Mouse (Mus musculus) testis, postnatal 14 days (tissue): ENCODE results near the gene Pbx3.

ENCODE experiments used
- DNase-seq: peaks from one replicate; pipeline ENCODE4 v3.0.0; 2021; ENCODE audit warnings: low spot score

Gene Pbx3

DNA sequence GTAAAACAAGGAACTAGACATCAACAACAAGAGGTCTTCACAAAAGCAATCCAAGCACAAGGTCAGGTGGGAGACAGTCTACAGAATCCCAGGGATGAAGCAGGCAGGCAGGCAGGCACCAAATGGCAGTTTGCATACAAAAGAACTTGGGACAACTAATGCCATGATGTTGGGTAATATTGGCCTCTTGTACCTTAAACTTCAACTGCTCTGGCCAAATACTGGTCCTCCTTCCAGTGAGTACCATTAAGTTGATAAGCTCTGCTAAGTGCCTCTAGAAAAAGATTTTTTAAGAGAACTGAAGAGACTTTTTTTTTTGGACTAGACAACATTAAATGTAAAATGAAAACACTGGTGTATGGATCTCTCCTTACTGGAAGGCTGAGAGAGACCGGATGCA lies 83.2 kb downstream of the Pbx3 start:
- no peak for DNase-seq

DNA sequence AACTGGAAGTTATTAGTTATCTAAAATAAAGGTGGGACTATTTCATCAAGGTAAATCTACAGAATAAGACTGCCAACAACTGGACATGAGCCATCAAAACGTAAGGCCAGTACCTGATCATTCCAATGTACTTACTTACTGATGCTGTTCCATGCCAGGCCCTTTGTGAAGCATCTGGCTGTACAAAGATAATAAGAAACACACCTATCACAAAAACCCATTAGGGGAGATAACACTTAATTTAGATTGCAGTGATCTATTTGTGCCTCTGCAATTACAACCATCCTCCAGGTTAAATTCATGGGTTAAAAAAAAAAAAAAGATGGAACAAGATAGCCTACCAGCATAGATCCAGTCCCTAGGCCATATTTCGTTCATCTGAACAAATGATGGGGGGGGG lies 88.7 kb downstream of the Pbx3 start:
- DNase-seq, result no peak

DNA sequence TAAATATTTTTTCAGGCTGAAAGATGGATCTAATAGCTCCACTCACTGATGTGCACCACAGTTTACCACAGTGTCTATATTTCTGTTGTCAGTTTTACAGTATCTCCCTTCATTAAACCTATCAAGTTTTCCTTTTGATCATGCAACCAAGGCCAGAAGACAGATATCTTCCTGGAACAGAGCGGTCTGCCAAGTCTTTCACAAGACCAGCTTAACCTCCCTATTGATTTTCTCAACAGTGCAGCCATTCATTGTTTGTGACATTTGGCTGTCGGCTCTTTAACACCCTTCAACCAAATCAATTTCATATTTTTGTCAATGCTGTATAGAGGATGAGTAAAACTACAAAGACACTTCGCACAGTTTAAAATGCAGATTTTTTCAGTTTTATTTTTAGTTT lies 91.9 kb downstream of the Pbx3 start:
- DNase-seq, result peak; percentile 19

DNA sequence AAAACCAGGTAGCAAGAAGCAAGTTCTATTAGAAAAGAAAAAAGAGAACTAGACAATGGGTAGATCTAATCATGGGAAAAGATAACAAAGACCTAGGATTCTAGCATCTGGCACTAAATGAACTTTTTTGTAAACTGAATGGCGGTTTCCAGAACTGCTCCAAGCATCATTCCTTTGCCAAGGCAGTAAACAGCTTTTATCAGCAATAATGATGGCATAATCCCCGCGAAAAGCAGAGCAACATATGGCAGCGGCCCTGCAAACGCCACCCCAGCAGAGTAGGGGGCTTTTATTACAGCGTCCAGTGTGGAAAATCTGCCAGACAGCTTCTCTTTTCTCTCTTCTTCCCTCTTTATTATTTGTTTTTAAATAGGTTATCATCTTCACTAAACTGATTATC lies 93.2 kb downstream of the Pbx3 start:
- DNase-seq, result no peak

DNA sequence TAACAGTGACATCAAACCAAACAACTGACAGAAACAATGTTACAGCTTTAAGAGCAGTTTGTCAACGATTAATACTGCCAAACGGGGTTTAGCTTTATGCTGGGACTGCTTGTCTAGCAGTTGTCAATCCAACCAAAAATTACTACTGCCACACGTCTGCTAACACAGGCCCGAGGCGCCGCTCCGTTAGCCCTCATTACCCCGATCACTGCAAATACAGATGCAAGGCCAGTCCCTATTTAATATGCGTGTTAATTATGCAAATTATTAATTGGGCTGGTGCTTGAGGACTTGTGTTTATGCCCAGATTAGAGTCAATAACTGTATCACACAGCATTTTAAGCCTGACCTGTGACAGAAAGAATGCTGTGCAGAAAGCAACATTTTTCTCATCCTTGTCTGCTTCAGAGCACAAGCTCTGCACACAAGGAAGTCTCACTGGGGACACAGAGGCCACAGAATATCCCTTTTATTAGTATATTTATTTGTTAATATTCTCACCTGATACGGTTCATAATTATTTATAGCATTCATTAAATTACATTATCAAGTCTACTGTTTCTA lies 97.2 kb downstream of the Pbx3 start:
- DNase-seq, result no peak

DNA sequence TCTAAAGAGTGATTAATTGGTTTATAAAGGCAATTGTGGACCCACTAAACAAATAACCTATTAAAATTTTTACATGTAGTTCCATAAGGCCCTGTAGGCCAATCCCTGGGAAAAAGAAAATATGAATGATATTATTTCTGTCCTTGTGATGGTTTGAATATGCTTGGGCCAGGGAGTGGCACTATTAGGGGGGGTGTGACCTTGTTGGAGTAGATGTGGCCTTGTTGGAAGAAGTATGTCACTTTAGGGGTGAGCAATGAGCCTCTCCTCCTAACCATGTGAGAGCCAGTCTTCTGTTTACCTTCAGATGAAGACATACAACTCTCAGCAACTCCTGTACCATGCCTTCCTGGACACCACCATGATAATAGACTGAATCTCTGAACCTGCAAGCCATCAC lies 110.9 kb downstream of the Pbx3 start:
- DNase-seq, result no peak

DNA sequence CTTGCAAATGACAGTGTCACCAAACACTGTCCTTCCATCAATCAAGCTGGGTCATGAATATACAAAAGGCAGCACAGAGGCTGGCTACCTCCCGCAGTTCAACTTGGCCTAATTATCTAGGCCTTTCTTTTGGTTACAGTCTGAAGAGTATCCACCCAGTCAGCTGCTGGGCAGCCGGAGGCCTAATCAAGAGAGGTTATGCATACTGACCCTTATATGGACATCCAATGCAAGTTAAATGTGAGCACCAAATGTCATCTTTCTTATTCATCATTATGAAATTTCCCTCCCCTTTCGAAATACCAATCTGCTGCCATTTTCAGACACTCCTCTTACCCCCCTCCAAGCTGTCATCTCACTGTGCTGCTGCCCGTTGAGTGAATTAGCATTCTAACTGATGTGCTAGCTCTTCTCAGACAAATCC lies 112.3 kb downstream of the Pbx3 start:
- no peak for DNase-seq

DNA sequence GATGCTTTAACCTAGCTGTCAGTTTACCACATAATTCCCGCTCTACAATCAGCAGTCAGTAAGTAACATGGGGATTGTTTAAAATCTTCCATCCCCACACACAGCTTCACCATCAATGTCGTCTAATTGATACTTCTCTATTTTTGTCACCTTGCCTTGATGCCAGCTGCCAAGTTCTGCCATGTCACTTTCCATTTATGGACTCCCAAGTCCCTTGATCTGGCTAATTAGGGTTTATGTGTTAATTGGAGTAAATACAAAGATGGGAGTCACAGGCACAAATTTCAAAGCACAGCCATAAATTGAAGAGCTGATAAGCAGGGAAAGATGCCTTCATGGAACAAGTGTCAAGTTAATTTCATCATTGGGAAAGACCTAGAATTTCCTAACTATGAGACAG lies 114.7 kb downstream of the Pbx3 start:
- DNase-seq, result no peak

DNA sequence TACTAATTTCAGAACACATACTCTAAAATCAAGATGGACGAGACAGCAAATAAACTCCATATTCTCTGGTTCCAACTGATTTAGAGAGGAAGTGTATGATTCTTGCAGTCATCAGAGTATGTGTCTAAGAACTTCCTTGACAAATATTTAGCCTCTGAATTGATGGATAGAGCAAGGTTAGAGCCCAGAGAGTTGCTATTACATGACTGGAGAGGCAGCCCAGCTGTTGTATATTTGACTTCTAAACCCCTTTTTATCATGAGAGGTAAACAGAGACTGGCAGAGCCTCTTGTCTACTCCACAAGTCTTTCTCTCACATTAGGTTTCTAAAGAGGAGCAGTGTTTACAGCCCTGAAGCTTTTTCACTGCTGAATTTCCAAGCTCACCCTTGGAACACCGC lies 115.3 kb downstream of the Pbx3 start:
- no peak for DNase-seq

DNA sequence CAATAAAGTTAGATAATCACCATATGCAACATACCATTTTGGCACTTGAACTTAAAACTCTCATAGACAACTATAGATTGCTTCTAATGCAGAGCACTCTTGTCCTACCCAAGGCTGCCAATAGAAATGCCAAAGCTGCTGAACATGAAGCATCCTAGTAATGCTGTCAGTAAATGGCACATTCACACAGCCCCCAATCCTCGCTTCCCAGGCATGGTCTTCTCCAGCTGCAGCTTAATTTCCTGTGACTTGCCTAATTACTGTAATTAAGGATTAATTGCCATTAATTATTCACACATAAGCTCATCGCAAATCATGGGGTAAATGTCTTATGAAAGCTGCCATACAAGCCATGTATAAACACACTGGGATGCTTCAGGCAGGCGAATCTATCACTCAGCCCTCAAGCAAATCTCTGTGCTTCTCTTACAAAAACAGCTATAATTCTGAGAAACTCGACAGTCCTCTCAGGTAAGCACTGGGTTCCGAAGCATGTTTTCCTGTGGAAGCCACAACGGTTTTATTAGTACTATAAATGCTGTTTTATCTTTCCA lies 116.9 kb downstream of the Pbx3 start:
- no peak for DNase-seq

DNA sequence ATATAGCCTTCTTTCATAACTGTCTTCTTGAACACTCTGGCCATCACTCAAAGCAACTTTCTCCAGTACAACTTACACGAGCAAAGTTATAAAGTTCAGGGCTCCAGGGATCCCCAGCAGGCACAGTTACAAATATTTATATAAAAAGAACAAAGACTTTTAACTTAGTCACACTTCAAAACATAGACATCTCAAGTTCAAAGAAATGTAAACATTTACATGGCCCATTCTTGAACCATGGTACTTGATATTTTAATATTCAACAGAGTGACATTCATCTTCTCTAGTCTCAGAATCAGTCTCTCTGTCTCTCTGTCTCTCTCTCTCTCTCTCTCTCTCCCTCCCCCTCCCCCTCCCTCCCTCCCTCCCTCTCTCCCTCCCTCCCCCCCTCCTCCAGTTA lies 119.3 kb downstream of the Pbx3 start:
- no peak for DNase-seq

DNA sequence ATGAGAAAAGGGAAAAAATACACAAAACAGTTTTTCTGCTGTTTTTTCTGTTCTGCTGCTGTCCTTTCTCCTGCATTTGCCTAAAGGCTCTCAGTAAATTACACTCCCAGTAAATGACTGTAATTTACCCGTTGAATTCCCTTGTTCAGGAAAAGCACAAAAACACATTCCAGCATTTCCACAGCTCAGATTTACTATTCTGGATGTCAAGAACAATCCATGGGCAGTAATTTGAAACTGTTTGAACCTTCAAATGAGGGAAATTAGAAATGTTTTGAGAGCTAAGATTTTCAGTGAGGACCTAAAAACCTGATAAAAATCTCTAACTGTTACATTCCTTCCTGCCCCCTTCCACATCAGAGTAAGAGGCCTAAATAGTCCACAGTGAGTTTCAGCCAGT lies 119.8 kb downstream of the Pbx3 start:
- no peak for DNase-seq

DNA sequence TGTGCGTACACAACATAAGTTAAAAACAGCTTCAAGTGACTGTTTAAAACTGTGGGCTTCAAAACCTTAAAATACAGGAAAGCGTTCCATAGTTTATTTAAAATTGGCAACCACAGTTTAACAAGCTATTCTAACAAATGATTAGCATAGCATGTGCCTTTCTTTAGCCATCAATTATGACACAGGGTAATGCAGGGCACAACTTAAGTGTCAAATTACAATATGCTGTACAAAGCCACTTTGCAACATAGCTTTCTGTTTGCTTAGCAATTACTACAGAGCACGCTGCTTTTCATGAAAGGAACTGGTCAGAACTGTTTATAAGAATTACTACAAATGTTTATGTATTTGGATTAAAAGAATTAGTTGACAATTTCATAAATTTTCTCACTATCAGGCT lies 120.7 kb downstream of the Pbx3 start:
- DNase-seq, result no peak

DNA sequence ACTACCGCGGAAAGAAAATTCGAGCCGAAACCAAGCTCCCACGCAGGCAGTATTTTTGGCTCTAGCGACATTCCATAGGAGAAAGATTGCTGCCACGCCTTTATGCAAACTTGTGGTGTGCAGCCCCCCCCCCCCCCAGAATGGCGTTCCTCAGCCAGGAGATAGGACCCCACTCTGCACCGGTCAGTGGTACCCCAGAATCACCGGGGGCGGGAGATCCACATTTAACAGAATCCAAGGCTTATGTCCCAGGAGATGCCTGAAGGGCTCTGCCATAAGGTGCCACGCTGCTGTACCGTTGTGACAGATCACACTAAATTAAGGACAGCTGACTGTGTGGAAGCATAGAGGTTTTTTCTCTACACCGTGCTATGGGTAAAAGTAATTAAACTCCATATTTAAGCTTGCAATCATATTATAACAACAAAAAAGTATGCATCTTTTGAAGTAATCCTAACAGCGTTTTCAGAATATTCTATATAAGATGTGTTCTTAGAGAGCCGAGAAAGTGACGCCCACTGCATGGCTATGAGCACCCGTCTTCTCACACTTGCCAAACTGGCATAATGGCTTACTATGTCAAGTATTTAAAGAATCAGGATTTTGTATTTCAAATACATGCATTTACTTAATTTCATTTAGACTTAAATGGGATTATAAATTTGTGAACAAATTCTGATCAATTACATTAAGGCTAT lies 122.8 kb downstream of the Pbx3 start:
- no peak for DNase-seq

DNA sequence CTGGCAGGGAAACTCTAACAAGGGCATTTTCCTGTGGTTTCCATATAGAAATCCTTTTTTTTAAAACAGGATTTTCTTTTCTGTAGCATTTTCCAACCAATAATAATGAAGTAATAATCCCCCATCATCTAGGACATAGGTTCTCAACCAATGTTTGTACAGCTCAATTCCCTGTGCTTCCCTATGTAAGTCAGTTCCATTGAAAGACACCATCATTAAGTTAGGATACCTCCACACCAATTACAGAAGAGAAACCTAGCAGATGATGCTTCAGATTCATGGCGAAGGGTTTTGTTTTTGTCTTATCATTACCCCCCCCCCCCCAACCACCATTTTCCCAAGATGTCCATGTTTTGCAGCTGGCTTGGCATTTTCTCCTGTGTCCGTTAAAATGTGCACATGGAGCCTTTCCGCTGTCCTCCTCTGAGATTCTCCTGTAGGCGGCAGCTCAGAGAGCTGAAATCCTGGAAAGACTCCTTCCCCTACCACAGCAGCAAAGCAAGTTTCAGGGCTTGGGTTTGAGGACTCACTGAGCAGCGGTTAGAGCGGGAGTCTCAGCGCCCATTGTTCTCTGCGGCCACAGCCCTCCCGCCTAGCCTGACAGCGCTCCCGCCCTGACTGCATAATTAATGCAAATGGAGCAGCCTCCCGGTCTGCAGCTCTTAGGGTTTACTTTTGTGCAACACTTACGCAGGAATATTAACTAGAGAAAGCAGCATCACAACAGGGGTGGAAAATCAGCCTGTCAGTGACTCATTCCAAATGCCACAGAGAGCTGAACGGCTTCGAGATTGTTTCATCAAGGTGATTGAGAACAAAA lies 123.6 kb downstream of the Pbx3 start:
- DNase-seq, result peak; percentile 58

DNA sequence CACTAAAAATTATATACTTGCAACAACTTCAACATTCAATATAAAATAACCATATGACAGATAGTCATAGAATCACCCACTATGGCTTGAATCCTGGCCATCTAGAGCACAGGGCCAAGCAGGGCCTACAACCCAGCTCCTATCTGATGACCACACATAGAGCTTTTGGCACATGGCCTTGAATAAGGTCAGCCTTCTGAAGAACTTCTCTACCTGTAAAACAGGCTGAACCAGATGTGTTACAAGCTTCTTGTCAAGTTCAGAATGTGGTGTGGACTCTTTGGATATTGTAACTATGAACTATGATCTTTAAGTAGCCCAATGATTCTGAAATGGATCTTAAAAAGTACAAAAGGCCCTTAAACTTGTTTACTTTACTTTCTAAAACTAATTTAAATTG lies 132.1 kb downstream of the Pbx3 start:
- no peak for DNase-seq

DNA sequence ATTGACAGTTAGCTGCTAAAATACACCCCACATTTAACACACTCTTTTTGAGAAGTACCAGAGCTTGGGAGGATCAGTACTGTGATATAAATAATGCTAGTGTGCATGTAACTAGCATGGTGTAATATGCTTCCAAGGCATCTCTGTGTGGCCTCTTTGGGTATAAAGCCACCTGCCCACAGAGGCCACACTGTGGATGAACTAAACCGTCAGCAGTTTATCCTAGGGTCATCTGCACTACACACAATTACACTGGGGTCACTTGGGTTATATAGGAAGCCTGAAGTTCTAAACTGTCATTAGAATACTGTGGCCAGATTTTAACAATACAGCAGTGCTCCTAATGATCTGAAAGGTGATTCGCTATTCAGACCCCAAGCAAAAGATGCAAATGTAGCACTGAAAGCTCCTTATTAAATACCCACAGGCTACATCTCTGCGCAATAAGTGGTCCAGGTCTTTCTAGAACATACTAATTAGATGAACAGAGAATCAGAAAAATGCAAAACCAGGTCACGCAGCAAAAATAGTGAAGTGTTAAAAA lies 133.6 kb downstream of the Pbx3 start:
- no peak for DNase-seq

DNA sequence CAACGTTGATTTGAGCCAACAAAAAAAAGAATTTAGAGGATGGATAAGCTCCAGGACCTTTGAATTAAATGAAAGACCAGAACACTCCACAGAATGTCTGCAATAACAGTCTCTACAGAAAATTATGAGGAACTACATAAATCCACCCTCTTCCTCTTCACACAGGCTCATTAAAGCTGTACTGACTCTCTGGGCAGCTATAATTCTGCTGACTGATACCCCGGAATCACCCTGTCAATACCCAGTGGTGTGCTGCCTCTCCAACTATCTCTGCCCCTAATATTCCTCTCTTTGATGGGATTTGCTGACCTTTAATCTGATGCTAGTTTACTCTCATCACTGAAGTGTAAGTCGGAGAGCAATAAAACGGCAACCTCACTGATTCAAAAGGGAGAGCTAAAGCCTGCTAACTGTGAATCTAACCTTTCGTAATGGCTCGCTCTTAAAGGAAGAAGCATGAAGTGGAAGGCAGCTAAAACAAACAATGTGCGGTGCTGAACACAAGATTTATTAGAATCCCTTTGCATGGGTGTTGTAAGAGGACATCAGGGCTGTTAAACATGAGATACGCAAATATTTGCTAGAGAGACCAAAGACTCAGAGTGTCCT lies 137.4 kb downstream of the Pbx3 start:
- DNase-seq, result no peak

DNA sequence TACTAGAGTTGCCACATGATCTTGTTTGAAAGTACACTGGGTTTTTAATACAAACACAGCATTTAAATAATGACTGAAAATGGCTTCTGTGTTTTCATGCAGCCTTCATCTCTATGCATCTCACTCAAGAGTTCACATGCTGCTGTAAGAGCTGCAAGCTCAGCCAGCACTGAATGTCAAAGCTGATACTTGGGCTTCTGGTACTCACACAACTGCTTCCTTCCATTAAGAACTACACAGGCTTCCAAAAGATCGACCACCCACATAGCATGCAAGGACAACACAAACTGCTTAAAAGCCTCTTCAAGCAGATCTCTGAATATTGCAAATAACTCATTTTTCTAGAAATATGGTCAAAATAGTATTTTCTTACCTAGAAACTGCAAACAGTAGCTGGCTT lies 138.7 kb downstream of the Pbx3 start:
- no peak for DNase-seq

DNA sequence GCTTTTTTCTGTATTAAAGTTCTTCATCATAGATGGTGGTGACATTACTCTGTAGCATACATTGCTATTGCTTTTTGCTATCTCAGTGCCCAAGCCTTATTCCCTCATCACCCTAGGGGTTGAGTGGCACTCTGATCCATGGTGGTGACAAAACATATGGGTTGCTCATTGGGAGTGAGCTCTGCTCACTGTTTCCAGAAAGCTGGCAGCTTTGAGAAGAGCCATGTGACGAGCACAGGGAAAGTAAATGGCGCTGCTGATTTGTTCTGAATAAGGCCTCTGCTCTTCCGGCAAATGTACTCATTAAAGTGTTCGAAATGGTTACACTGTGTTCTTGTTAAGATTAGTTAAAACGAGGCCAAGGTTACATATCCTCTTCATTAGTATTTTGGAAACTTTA lies 139.7 kb downstream of the Pbx3 start:
- DNase-seq, result no peak

DNA sequence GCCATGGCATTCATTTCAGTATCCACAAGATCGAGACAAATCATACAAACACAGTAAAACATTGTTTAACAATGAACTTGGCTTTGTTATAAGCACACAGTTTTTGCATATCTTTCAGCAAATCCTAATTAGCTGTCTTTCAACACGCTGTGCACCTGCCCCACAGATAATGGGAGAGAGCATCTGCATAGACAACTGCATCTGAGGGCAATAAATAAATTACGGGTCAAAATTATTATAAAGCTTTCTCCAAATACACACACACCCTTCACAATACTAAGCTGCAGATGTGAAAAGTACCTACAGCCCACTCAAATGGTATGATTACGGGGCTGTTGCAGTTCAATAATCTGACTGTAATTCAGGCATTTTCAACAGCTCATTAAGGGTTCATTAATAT lies 145.3 kb downstream of the Pbx3 start:
- no peak for DNase-seq

DNA sequence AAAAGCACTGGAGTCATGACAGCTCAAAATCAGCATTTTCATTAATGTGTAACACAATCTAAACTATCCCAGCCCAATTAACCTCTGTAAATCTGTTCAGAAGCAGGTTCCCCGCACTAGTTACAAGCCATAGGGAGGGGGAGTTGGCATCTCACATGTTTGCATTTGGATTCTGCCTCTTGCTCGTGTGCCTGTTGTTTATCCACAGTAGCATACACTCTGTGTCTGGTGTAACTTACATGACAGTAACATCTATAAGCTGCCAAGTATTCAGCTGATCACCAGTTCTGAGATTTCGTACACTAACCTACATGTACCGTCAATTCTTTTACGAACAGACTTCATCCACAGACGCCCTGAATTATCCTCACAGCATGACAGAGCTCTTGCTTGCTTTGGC lies 147.5 kb downstream of the Pbx3 start:
- no peak for DNase-seq

DNA sequence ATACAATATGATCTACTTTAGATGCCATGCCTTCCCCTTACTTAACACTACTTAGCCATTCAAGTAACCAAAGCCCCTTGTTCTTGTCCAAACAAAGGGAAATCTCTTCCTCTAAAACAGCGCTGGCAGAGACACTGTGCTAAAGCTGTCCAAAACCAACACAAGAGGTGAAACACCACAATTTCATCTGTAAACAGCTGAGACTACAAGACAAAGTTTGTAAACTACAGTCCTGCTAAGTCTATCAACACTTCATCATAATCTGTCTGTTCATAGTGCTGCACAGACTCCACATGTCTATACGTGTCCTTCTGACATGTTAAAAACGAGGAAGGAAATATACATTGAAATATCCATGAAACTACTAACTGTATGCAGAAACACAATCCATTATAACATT lies 151.5 kb downstream of the Pbx3 start:
- no peak for DNase-seq
